Mouse (Mus musculus) myocyte (in vitro differentiated cells): ENCODE data around the gene Gm45233. TPM values are rescaled to one million over a fixed set of nuclear protein-coding genes. Genes with fewer than 3 reads are reported as not detected.

Source experiments
- H3K27me3 ChIP-seq: one replicate; pipeline ENCODE4 v1.6.1; 2011; ENCODE audit not compliant: control insufficient read depth, insufficient read depth, insufficient read length
- H3K36me3 ChIP-seq: one replicate; pipeline ENCODE4 v1.6.1; 2011; ENCODE audit not compliant: control insufficient read depth, insufficient read depth
- H3K4me2 ChIP-seq: one replicate; pipeline ENCODE4 v1.6.1; 2011; ENCODE audit warnings: low read depth, control low read depth
- H3K4me3 ChIP-seq: one replicate; pipeline ENCODE4 v1.5.1; 2011; ENCODE audit warnings: mild to moderate bottlenecking, control low read depth, moderate library complexity
- H3K79me2 ChIP-seq: one replicate; pipeline ENCODE4 v1.6.1; 2011; ENCODE audit not compliant: control insufficient read depth, insufficient read depth
- H3ac ChIP-seq: one replicate; pipeline ENCODE4 v1.6.1; 2011; ENCODE audit not compliant: control insufficient read depth, insufficient read length
- CEBPB ChIP-seq: IDR thresholded peaks from 2 replicates; pipeline ENCODE4 v1.6.1; 2011; ENCODE audit warnings: mild to moderate bottlenecking, moderate library complexity; ENCODE audit not compliant: poor library complexity, insufficient read depth, severe bottlenecking
- E2F4 ChIP-seq: IDR thresholded peaks from one replicate; pipeline ENCODE4 v1.6.1; 2011; ENCODE audit warnings: mild to moderate bottlenecking, control low read depth, moderate library complexity; ENCODE audit not compliant: insufficient read depth
- MAX ChIP-seq: IDR thresholded peaks from one replicate; pipeline ENCODE4 v1.6.1; 2011; ENCODE audit warnings: low read depth, mild to moderate bottlenecking, control low read depth
- MYOD1 ChIP-seq, 3 experiments: IDR thresholded peaks; one replicate each; pipeline ENCODE4 v1.6.1; 2011; ENCODE audit warnings: control low read depth in 2 of 3, low read depth in 2 of 3, mild to moderate bottlenecking in 2 of 3, moderate library complexity in 1 of 3; ENCODE audit not compliant: insufficient read length in 2 of 3, control insufficient read depth in 1 of 3
- MYOG ChIP-seq, 3 experiments: IDR thresholded peaks; one replicate each; pipeline ENCODE4 v1.6.1; 2011; ENCODE audit warnings: control low read depth in 2 of 3, low read depth in 2 of 3, mild to moderate bottlenecking in 2 of 3; ENCODE audit not compliant: insufficient read length in 2 of 3, control insufficient read depth in 1 of 3, insufficient read depth in 1 of 3
- POLR2A ChIP-seq: IDR thresholded peaks from one replicate; pipeline ENCODE4 v1.6.1; 2011; ENCODE audit warnings: low read depth, mild to moderate bottlenecking, control low read depth, moderate library complexity; ENCODE audit not compliant: insufficient read length
- POLR2AphosphoS2 ChIP-seq: IDR thresholded peaks from one replicate; pipeline ENCODE4 v1.6.1; 2011; ENCODE audit warnings: low read depth, control low read depth; ENCODE audit not compliant: insufficient read length
- REST ChIP-seq: IDR thresholded peaks from one replicate; pipeline ENCODE4 v1.6.1; 2011; ENCODE audit warnings: mild to moderate bottlenecking, control low read depth, moderate library complexity; ENCODE audit not compliant: insufficient read depth, insufficient read length
- SRF ChIP-seq: IDR thresholded peaks from one replicate; pipeline ENCODE4 v1.6.1; 2011; ENCODE audit warnings: low read depth; ENCODE audit not compliant: control insufficient read depth, insufficient read length
- TCF12 ChIP-seq: IDR thresholded peaks from one replicate; pipeline ENCODE4 v1.6.1; 2011; ENCODE audit warnings: mild to moderate bottlenecking, control low read depth; ENCODE audit not compliant: poor library complexity, insufficient read depth, severe bottlenecking
- TCF3 ChIP-seq: IDR thresholded peaks from one replicate; pipeline ENCODE4 v1.6.1; 2011; ENCODE audit warnings: low read depth, control low read depth; ENCODE audit not compliant: insufficient read length
- USF1 ChIP-seq: IDR thresholded peaks from one replicate; pipeline ENCODE4 v1.6.1; 2011; ENCODE audit warnings: low read depth, mild to moderate bottlenecking, control low read depth, moderate library complexity
- polyA plus RNA-seq: library from polyadenylated mRNA; unstranded; fragments of >200 nt; fragmentation: generic; extraction: Trizol; gene quantifications from one replicate; pipeline ENCODE4 v1.2.1, GENCODE M21; 2012; ENCODE audit warnings: missing spikeins

The Gm45233 gene
- polyA plus RNA-seq, 1 experiment, result 0.12 TPM

- Histone ChIP-seq H3K79me2 (peaks cover 7% of the 10 kb centered on the region), H3K4me2 (no peak within 1 kb of the TSS), H3K27me3 (no peaks in the 10 kb centered on the region), H3K4me3 (no peak within 1 kb of the TSS), H3K36me3 (no peaks in the 10 kb centered on the region), H3ac (no peak within 1 kb of the TSS)
- TF ChIP-seq POLR2AphosphoS2, result no peak
- no peak for TF ChIP-seq USF1
- TF ChIP-seq CEBPB, result no peak
- no peak for TF ChIP-seq E2F4
- TF ChIP-seq TCF3, result no peak
- TF ChIP-seq TCF12, result no peak
- TF ChIP-seq MAX, result no peak
- TF ChIP-seq SRF, result no peak
- TF ChIP-seq POLR2A, result no peak
- no peak for TF ChIP-seq MYOD1 (IDR thresholded peaks at IDR 0.05; ENCODE audit: control insufficient read depth in 1 of 3, insufficient read length in 2 of 3, low read depth in 2 of 3)
- no peak for TF ChIP-seq MYOG (IDR thresholded peaks at IDR 0.05; ENCODE audit: control insufficient read depth in 1 of 3, insufficient read depth in 1 of 3, insufficient read length in 2 of 3, low read depth in 2 of 3)
- TF ChIP-seq REST, result no peak
These were observed 3.4 kb upstream of the Gm45233 start, which contains the start of gene Cldnd2 for GRCm38 (mm10) chr7:43440482-43440881. TSS of gene Cldnd2 (plus strand) at chr7:43440782.

- Histone ChIP-seq H3K4me3 (no peak overlapping the region), H3K4me2 (no peak overlapping the region), H3ac (no peak overlapping the region), H3K27me3 (no peaks in the 10 kb centered on the region), H3K36me3 (no peaks in the 10 kb centered on the region), H3K79me2 (peaks cover 11% of the 10 kb centered on the region)
- TF ChIP-seq CEBPB (no peak), SRF (no peak), MYOD1 (IDR thresholded peaks at IDR 0.05; ENCODE audit: control insufficient read depth in 1 of 3, insufficient read length in 2 of 3, low read depth in 2 of 3) (no peak), REST (no peak), MAX (no peak), MYOG (IDR thresholded peaks at IDR 0.05; ENCODE audit: control insufficient read depth in 1 of 3, insufficient read depth in 1 of 3, insufficient read length in 2 of 3, low read depth in 2 of 3) (no peak), TCF12 (no peak), E2F4 (no peak), USF1 (no peak), POLR2AphosphoS2 (no peak), POLR2A (no peak), TCF3 (no peak)
These were observed 2.9 kb upstream of the Gm45233 start for GRCm38 (mm10) chr7:43441071-43441470.

DNA sequence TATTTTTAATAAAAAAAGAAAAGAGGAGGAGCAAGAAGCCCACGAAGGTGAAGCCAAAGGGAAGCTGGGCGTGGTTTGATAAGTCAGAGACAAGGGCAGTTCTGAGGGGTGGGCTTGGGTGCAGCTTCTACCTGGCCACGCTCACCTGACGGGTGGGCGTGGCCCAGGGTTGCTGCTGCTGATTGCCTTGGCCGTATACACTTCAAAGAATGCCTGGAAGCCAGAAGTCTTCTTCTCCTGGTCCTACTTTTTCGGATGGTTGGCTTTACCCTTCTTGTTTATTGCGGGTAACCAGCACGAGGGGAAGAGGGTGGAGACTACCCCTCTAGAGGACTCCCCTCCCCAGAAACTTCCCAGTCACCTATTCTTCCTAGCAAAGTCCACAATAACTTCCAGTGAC lies 1.2 kb upstream of the Gm45233 start:
- Histone ChIP-seq H3K4me2 (peak overlapping the region; percentile 99), H3K27me3 (no peaks in the 10 kb centered on the region), H3ac (peak overlapping the region; percentile 44), H3K79me2 (peaks cover 11% of the 10 kb centered on the region), H3K36me3 (no peaks in the 10 kb centered on the region), H3K4me3 (peak overlapping the region; percentile 69)
- TF ChIP-seq TCF3 (no peak), CEBPB (no peak), E2F4 (no peak), REST (no peak), USF1 (no peak), POLR2A (no peak), TCF12 (no peak), MAX (no peak), SRF (no peak), POLR2AphosphoS2 (no peak), MYOD1 (IDR thresholded peaks at IDR 0.05; ENCODE audit: control insufficient read depth in 1 of 3, insufficient read length in 2 of 3, low read depth in 2 of 3) (no peak), MYOG (IDR thresholded peaks at IDR 0.05; ENCODE audit: control insufficient read depth in 1 of 3, insufficient read depth in 1 of 3, insufficient read length in 2 of 3, low read depth in 2 of 3) (no peak)

GRCm38 (mm10) chr7:43443126-43443916 lies 607 bp upstream of the Gm45233 start:
- Histone ChIP-seq H3K4me3 (peak overlapping the region; percentile 69), H3K36me3 (no peaks in the 10 kb centered on the region), H3K4me2 (peak overlapping the region; percentile 99), H3ac (peak overlapping the region; percentile 44), H3K27me3 (no peaks in the 10 kb centered on the region), H3K79me2 (peaks cover 11% of the 10 kb centered on the region)
- TF ChIP-seq POLR2AphosphoS2 (peak; percentile 59), POLR2A (peak; percentile 64), USF1 (no peak)

- Histone ChIP-seq H3K27me3 (no peaks in the 10 kb centered on the region), H3K79me2 (peaks cover 11% of the 10 kb centered on the region), H3ac (no peak overlapping the region), H3K36me3 (peaks cover 3% of the 10 kb centered on the region), H3K4me3 (no peak overlapping the region), H3K4me2 (no peak overlapping the region)
- TF ChIP-seq CEBPB (no peak), MYOD1 (IDR thresholded peaks at IDR 0.05; ENCODE audit: control insufficient read depth in 1 of 3, insufficient read length in 2 of 3, low read depth in 2 of 3) (no peak), E2F4 (no peak), POLR2AphosphoS2 (no peak), TCF12 (no peak), REST (no peak), POLR2A (no peak), USF1 (no peak), SRF (no peak), TCF3 (no peak)
These were observed 3.9 kb downstream of the Gm45233 start for GRCm38 (mm10) chr7:43447801-43448200.
